Mouse (Mus musculus) ES-Bruce4 (cell line): ENCODE data around the gene Nfib. TPM values are rescaled to one million over a fixed set of nuclear protein-coding genes. Genes with fewer than 3 reads are reported as not detected.

Experiments used
- H3K27ac ChIP-seq: 2 replicates; pipeline ENCODE4 v1.5.1; 2012; ENCODE audit warnings: low read length, inconsistent platforms; ENCODE audit not compliant: insufficient read depth
- H3K27me3 ChIP-seq: 2 replicates; pipeline ENCODE4 v1.6.1; 2012; ENCODE audit warnings: mild to moderate bottlenecking, low read length, inconsistent platforms; ENCODE audit not compliant: control insufficient read depth, poor library complexity, insufficient read depth, severe bottlenecking
- H3K36me3 ChIP-seq: 2 replicates; pipeline ENCODE4 v1.6.1; 2012; ENCODE audit warnings: inconsistent platforms, mild to moderate bottlenecking, low read length, moderate library complexity; ENCODE audit not compliant: control insufficient read depth, poor library complexity, insufficient read depth, severe bottlenecking
- H3K4me1 ChIP-seq: one replicate; pipeline ENCODE4 v1.8.1; 2011; ENCODE audit warnings: low read length; ENCODE audit not compliant: control insufficient read depth, insufficient read depth
- H3K4me3 ChIP-seq: 2 replicates; pipeline ENCODE4 v1.5.1; 2011; ENCODE audit warnings: low read depth, mild to moderate bottlenecking, low read length
- H3K9ac ChIP-seq: 2 replicates; pipeline ENCODE4 v1.6.1; 2012; ENCODE audit warnings: low read depth, mild to moderate bottlenecking, inconsistent platforms; ENCODE audit not compliant: poor library complexity, severe bottlenecking
- H3K9me3 ChIP-seq: replicated peaks from 2 replicates; pipeline ENCODE4 v1.6.1; 2012; ENCODE audit warnings: mild to moderate bottlenecking, low read length, inconsistent platforms; ENCODE audit not compliant: control insufficient read depth, poor library complexity, insufficient read depth, severe bottlenecking
- CTCF ChIP-seq: IDR thresholded peaks from one replicate; pipeline ENCODE4 v1.8.1; 2011; ENCODE audit warnings: low read depth, low read length
- EP300 ChIP-seq: IDR thresholded peaks from 2 replicates; pipeline ENCODE4 v1.6.1; 2011; ENCODE audit warnings: low read depth, low read length; ENCODE audit not compliant: insufficient read depth
- POLR2A ChIP-seq: IDR thresholded peaks from one replicate; pipeline ENCODE4 v1.8.1; 2011; ENCODE audit warnings: low read length; ENCODE audit not compliant: insufficient read depth
- polyA plus RNA-seq: library from polyadenylated mRNA; stranded (reverse); fragments of >200 nt; gene quantifications from 2 replicates; pipeline ENCODE4 v1.2.4, GENCODE M21; 2011; ENCODE audit warnings: low read depth; ENCODE audit not compliant: missing spikeins, insufficient read depth, insufficient read length

Gene Nfib
- polyA plus RNA-seq, 1 experiment: 4.6 TPM

DNA sequence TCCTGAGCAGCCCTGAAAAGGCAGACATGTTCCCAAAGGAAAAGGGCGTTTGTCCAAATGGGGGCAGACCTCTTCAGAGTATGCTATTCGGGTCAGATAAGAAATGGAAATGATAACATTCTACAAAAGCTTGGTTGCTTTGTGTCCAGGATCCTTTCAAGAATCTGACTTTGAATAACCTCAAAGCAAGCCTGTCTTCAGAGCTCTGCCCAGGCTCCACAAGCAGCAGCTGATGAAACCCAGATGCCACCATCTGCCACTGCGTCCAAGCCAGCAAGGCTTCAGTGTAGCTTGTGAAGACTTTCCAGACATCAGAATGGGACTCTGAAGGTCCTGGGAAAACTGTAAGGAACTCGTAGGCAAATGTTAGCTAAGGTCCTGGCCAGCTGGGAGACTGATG is 289.7 kb downstream of the Nfib start:
- Histone ChIP-seq H3K9me3 (no peaks in the 10 kb centered on the region), H3K27me3 (no peaks in the 10 kb centered on the region), H3K4me3 (no peak overlapping the region), H3K36me3 (no peaks in the 10 kb centered on the region), H3K27ac (no peak overlapping the region), H3K4me1 (no peaks in the 10 kb centered on the region), H3K9ac (no peak overlapping the region)
- TF ChIP-seq POLR2A (no peak), CTCF (no peak), EP300 (no peak)

DNA sequence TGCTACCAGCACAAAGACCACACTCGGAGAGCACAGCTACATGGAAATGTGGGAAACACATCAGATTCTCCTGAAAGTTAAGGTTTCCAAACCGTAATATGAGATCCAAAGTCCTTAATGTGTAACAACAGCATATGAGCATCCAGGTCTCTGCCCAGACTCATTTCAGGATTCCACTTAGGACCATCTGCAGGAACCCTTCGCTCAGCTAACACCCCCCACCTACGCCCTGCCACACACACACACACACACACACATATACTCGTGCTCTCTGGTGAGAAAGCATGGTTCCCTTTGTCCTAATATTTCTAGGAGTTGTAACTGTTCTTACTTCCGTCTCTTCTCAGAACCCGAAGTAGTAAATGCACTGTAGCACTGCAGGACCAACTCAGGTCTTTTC is 292.9 kb downstream of the Nfib start:
- no peak overlapping the region for H3K27ac ChIP-seq

DNA sequence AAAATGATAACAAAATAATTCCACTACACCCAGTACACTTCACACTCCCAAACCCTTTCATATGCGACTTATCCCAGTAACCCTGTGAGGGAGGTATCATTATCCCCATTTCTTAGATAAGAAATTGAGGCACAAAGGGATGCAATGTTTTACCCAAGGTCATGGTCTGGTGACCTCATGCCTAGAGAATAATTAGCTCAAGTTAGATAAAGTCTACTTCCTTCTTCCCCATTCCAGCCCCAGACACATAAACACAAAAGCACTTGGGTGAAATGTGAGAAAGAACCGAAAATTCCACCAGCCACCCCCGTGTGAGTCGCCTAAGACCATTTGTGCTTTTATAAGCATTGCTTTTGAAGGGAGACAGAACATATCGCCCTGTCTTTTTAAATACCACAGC is 293.6 kb downstream of the Nfib start:
- H3K36me3 ChIP-seq: no peaks in the 10 kb centered on the region
- H3K4me1 ChIP-seq: no peaks in the 10 kb centered on the region
- TF ChIP-seq CTCF (no peak), EP300 (no peak)
- H3K27ac ChIP-seq: no peak overlapping the region
- no peak overlapping the region for H3K4me3 ChIP-seq
- H3K27me3 ChIP-seq: no peaks in the 10 kb centered on the region
- no peak overlapping the region for H3K9ac ChIP-seq
- no peaks in the 10 kb centered on the region for H3K9me3 ChIP-seq

More for the DNA sequence above, 292.9 kb downstream of the Nfib start:
- H3K36me3 ChIP-seq: no peaks in the 10 kb centered on the region
- H3K27me3 ChIP-seq: no peaks in the 10 kb centered on the region
- H3K9ac ChIP-seq: no peak overlapping the region
- no peaks in the 10 kb centered on the region for H3K4me1 ChIP-seq
- no peaks in the 10 kb centered on the region for H3K9me3 ChIP-seq
- H3K4me3 ChIP-seq: no peak overlapping the region
- no peak for TF ChIP-seq EP300
- no peak for TF ChIP-seq CTCF
- TF ChIP-seq POLR2A: no peak

DNA sequence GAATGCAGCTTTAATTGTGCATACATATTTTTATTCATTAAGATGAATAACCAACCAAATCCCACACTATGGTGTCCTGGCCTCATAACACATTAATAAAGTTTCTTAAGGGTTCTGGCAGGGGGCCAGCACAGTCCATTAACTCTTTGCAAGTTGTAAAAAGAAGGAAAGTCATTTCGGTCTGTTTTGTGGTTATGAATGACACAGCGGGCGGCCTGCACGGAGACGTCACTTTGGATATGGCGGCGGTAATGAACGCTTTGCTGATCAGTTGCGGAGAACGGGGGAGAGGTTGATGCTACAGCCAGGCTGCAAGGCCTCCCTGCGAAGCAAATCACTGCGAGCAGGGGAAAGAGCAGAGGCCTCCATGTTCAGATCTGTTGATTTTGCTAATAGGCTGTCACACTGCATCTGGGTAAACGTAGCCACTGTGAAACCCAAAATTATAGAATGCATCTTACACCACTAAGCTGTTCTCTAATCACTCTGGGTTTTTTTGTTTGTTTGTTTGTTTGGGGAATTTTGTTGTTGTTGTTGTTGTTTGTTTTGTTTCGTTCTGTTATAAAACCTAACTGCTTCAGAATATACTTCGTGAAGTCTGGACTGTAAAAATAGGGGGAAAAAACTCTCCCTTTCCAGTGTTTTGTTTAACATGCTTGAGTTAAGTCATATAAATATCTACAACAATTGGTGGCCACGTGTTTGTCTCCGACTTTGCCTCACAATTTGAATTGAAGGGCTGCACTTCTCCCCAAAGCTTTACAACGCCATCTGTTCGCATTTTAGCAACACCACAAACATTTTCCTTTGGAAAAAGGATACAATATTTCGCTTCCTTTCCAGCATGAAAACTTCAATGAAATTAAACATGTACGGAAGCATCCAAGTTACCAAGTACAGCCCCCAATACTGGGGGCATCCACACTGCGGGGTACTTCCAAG is 296.8 kb downstream of the Nfib start:
- Histone ChIP-seq H3K36me3 (no peaks in the 10 kb centered on the region), H3K4me3 (peak overlapping the region; percentile 10; the same call in 1 of the 2 replicates), H3K27me3 (no peaks in the 10 kb centered on the region), H3K4me1 (peaks cover 3% of the 10 kb centered on the region), H3K27ac (no peak overlapping the region), H3K9ac (no peak overlapping the region), H3K9me3 (no peaks in the 10 kb centered on the region)
- no peak for TF ChIP-seq CTCF
- TF ChIP-seq EP300: no peak
- TF ChIP-seq POLR2A: no peak

DNA sequence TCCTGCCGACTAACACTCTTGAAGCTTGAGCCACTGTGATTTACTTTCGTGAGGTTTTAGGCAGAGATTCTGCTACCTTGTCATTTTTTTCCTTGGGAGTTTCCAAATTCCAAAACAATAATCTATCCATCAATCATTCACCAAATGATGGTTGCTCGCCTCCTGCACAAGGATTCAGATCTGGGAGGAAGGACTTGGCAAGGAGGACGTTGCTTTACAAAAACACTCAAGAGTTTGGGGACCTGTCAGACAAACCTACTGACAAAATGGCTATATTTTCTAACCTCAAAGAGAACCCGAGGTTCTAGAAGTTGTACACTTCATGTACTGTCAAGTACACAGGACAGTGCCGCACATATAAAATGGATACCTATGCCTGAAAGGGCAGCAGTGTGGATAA is 299.0 kb downstream of the Nfib start:
- H3K4me1 ChIP-seq: peaks cover 9% of the 10 kb centered on the region
- H3K27me3 ChIP-seq: no peaks in the 10 kb centered on the region
- TF ChIP-seq EP300: no peak
- no peak for TF ChIP-seq CTCF
- TF ChIP-seq POLR2A: no peak
- H3K9ac ChIP-seq: no peak overlapping the region
- no peaks in the 10 kb centered on the region for H3K9me3 ChIP-seq
- H3K4me3 ChIP-seq: no peak overlapping the region
- no peaks in the 10 kb centered on the region for H3K36me3 ChIP-seq
- no peak overlapping the region for H3K27ac ChIP-seq

DNA sequence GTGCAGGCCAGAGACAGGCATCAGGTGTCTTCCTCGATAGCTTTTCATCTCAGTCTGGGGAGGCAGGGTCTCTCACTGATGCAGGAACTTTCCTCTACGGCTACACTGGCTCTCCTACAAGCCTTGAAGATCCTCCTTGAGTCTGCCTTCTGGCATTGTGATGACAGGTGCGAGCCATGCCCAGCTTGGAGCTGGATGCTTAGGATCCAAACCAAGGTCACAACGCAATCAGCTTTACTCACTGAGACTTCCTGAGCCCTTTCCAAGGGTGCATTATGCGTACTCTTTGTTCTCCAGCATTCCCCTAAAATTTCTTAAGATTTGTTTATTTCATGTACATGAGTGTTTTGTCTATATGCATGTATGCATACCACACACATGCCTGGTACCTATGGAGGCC is 299.8 kb downstream of the Nfib start:
- Histone ChIP-seq H3K4me1 (peaks cover 9% of the 10 kb centered on the region), H3K4me3 (no peak overlapping the region), H3K9ac (no peak overlapping the region), H3K27ac (no peak overlapping the region), H3K27me3 (no peaks in the 10 kb centered on the region), H3K36me3 (no peaks in the 10 kb centered on the region), H3K9me3 (no peaks in the 10 kb centered on the region)
- TF ChIP-seq CTCF: no peak
- no peak for TF ChIP-seq EP300
- TF ChIP-seq POLR2A: no peak
